Mouse (Mus musculus): ENCODE measurements at regions not wholly inside any gene's neighbourhood (a gene's known extent, or its start where the extent isn't known, plus 50 kb on each side); places are given as distances from the start of the nearest gene placed in this dataset.

DNA sequence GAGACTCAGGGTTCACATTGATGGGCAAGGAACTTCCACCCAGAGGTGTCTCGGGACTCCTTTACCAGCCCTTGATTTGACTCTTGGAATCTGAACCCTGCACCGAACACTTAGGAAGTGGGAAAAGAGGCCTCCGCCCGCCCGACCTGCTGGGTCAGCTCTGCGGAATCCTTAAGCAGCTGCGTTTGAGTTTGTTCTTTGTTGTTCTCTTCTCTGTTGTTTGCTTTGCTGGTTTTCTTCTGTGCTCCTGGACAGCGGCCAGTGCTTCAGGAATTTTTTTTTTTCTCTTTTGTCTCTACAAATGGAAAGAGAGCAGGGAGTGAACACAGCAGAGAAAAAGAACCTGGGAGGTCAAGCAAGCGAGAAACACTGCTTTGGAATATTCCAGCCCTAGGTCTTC, 55.1 kb upstream of the Habp2 start:
- Histone ChIP-seq H3K4me1 (ENCODE audit: control insufficient read depth, insufficient read depth, low read length) (peaks cover 15% of the 10 kb centered on the region; the same call in 1 of the 2 replicates), H3K9me3 (replicated peaks; ENCODE audit: control insufficient read depth, low read length) (0 out of 2 replicates have a peak, but pooled peaks cover 5% of the 10 kb centered on the region), H3K27me3 (ENCODE audit: control insufficient read depth, insufficient read depth, low read length) (no peaks in the 10 kb centered on the region), H3K9ac (ENCODE audit: low read length) (no peak overlapping the region), H3K4me2 (ENCODE audit: low read depth, low read length) (no peak overlapping the region), H3K27ac (ENCODE audit: low read length) (peak overlapping the region; percentile 49; the same call in 1 of the 2 replicates), H3K4me3 (replicated peaks; ENCODE audit: low read length) (no peak overlapping the region), H3K36me3 (ENCODE audit: control insufficient read depth, insufficient read depth, low read length) (no peaks in the 10 kb centered on the region)
- WGBS, result 33% methylated on average over 9 of the region's 9 CpGs
- ATAC-seq (ENCODE audit: insufficient read depth, low FRiP score), result no peak

DNA sequence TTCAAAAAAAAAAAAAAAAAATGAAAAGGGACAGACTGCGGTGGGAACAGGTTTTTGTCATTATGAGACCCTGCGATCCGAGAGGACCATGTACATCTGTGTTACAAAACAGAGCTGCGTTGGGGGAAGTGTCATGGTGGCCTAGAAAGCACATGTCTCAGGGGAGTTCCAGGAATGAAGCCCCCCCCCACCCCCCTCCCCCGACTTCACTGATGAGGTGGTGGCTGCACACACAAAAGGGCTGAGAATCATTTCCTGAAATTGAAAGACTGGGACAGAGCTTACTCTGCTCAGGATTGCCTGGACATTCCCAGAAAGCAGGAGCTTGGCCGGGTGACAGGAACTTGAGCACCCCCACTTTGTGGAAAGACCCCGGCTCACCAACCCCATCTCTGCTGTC, 54.7 kb upstream of the Habp2 start:
- 60% methylated on average over 7 of the region's 7 CpGs for WGBS

DNA sequence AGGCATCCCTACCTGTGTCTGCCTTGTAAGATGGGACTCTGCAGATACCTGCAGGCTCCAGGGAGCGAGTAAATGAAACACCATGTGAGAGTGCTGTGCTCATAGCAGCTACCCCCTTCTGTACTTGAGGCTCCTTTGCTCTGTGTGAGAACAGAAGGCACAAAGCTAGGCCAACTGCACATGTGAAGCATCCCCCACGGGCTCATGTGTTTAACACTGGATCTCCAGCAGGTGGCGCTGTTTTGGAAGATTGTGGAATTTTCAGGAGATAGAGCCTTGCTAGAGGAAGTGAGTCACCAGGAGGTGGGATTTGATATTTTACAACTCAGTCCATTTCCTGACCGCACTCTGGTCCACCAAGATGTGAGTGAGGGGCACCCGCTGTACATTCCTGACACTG, 54.0 kb upstream of the Habp2 start:
- WGBS, result 98% methylated on average over 5 of the region's 5 CpGs
- no peak overlapping the region for H3K27ac ChIP-seq (ENCODE audit: low read length)

More for the DNA sequence above, 54.7 kb upstream of the Habp2 start:
- H3K36me3 ChIP-seq (ENCODE audit: control insufficient read depth, insufficient read depth, low read length), result no peaks in the 10 kb centered on the region
- peaks cover 15% of the 10 kb centered on the region; the same call in 1 of the 2 replicates for H3K4me1 ChIP-seq (ENCODE audit: control insufficient read depth, insufficient read depth, low read length)
- H3K9ac ChIP-seq (ENCODE audit: low read length), result no peak overlapping the region
- ATAC-seq (ENCODE audit: insufficient read depth, low FRiP score), result no peak
- H3K27ac ChIP-seq (ENCODE audit: low read length), result peak overlapping the region; percentile 49
- H3K4me3 ChIP-seq (replicated peaks; ENCODE audit: low read length), result no peak overlapping the region
- H3K9me3 ChIP-seq (replicated peaks; ENCODE audit: control insufficient read depth, low read length), result 0 out of 2 replicates have a peak, but pooled peaks cover 5% of the 10 kb centered on the region
- H3K4me2 ChIP-seq (ENCODE audit: low read depth, low read length), result no peak overlapping the region
- no peaks in the 10 kb centered on the region for H3K27me3 ChIP-seq (ENCODE audit: control insufficient read depth, insufficient read depth, low read length)

DNA sequence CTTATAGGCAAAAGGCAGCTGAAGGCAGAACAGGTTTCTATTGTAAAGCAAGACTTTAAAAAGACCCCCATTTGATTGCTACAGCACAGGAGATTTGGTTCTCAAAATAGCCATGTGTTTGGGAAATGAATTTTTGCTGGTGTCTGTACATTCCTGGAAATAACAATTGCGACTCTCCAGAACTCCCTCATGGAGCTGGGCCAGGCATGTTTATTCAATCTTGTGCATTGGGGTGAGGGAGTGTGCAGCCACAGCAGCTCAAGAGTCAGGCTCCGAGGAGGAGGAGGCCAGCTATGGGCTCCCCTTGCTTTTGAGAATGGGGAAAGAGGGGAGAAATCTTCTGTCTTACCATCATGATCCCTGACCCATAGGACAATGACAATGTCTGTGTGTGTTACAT, 51.9 kb upstream of the Habp2 start:
- Histone ChIP-seq H3K4me1 (ENCODE audit: control insufficient read depth, insufficient read depth, low read length) (peaks cover 15% of the 10 kb centered on the region; the same call in 1 of the 2 replicates), H3K4me2 (ENCODE audit: low read depth, low read length) (no peak overlapping the region), H3K4me3 (replicated peaks; ENCODE audit: low read length) (no peak overlapping the region), H3K27ac (ENCODE audit: low read length) (no peak overlapping the region), H3K36me3 (ENCODE audit: control insufficient read depth, insufficient read depth, low read length) (no peaks in the 10 kb centered on the region), H3K9me3 (replicated peaks; ENCODE audit: control insufficient read depth, low read length) (0 out of 2 replicates have a peak, but pooled peaks cover 5% of the 10 kb centered on the region), H3K9ac (ENCODE audit: low read length) (no peak overlapping the region), H3K27me3 (ENCODE audit: control insufficient read depth, insufficient read depth, low read length) (no peaks in the 10 kb centered on the region)
- ATAC-seq (ENCODE audit: insufficient read depth, low FRiP score), result no peak
- WGBS, result 13% methylated on average over 2 of the region's 2 CpGs

More for the DNA sequence above, 54.0 kb upstream of the Habp2 start:
- H3K4me2 ChIP-seq (ENCODE audit: low read depth, low read length), result no peak overlapping the region
- H3K9ac ChIP-seq (ENCODE audit: low read length), result no peak overlapping the region
- H3K9me3 ChIP-seq (replicated peaks; ENCODE audit: control insufficient read depth, low read length), result 0 out of 2 replicates have a peak, but pooled peaks cover 5% of the 10 kb centered on the region
- no peak overlapping the region for H3K4me3 ChIP-seq (replicated peaks; ENCODE audit: low read length)
- no peaks in the 10 kb centered on the region for H3K27me3 ChIP-seq (ENCODE audit: control insufficient read depth, insufficient read depth, low read length)
- H3K4me1 ChIP-seq (ENCODE audit: control insufficient read depth, insufficient read depth, low read length), result peaks cover 15% of the 10 kb centered on the region; the same call in 1 of the 2 replicates
- ATAC-seq (ENCODE audit: insufficient read depth, low FRiP score), result no peak
- no peaks in the 10 kb centered on the region for H3K36me3 ChIP-seq (ENCODE audit: control insufficient read depth, insufficient read depth, low read length)
